Mouse (Mus musculus): ENCODE data around the gene Pigq. TPM values are rescaled to one million over a fixed set of nuclear protein-coding genes. Genes with fewer than 3 reads are reported as not detected.

Gene Pigq
- polyA plus RNA-seq, 1 experiment from 2014 or later, result 139 TPM

GRCm38 (mm10) chr17:25913186-25913876 is 31.4 kb downstream of the Pigq start:
- ATAC-seq (replicated peaks; ENCODE audit: low FRiP score) (no peak), DNase-seq (ENCODE audit: low spot score) (no peak)
- no peaks in the 10 kb centered on the region for H3K27me3 ChIP-seq (replicated peaks; ENCODE audit: control insufficient read depth, insufficient read depth, low read length)
- H3K36me3 ChIP-seq (ENCODE audit: control insufficient read depth, insufficient read depth, low read length), result 0 out of 2 replicates have a peak, but pooled peaks cover 2% of the 10 kb centered on the region
- 61% methylated on average over 14 of the region's 14 CpGs for WGBS
- no peak overlapping the region for H3K27ac ChIP-seq (ENCODE audit: low read depth, low read length)
- peaks cover 21% of the 10 kb centered on the region for H3K4me1 ChIP-seq (replicated peaks; ENCODE audit: control insufficient read depth, insufficient read depth, low read length)
- H3K4me2 ChIP-seq, result peak overlapping the region; percentile 39
- H3K9ac ChIP-seq (ENCODE audit: low read depth, low read length), result no peak overlapping the region; the same call in 1 of the 2 replicates
- H3K4me3 ChIP-seq (ENCODE audit: low read depth, low read length), result no peak overlapping the region
- no peaks in the 10 kb centered on the region for H3K9me3 ChIP-seq (ENCODE audit: control insufficient read depth, low read length)

- 0 out of 2 replicates have a peak, but pooled peaks cover 2% of the 10 kb centered on the region for H3K36me3 ChIP-seq (ENCODE audit: control insufficient read depth, insufficient read depth, low read length)
- peaks cover 16% of the 10 kb centered on the region for H3K4me1 ChIP-seq (replicated peaks; ENCODE audit: control insufficient read depth, insufficient read depth, low read length)
- no peak overlapping the region for H3K4me3 ChIP-seq (ENCODE audit: low read depth, low read length)
- 83% methylated on average over 4 of the region's 4 CpGs for WGBS
- no peak for ATAC-seq (replicated peaks; ENCODE audit: low FRiP score)
- no peak overlapping the region for H3K9ac ChIP-seq (ENCODE audit: low read depth, low read length)
- no peak overlapping the region for H3K4me2 ChIP-seq
- DNase-seq (ENCODE audit: low spot score), result no peak
- H3K27me3 ChIP-seq (replicated peaks; ENCODE audit: control insufficient read depth, insufficient read depth, low read length), result no peaks in the 10 kb centered on the region
- H3K9me3 ChIP-seq (ENCODE audit: control insufficient read depth, low read length), result no peaks in the 10 kb centered on the region
- H3K27ac ChIP-seq (ENCODE audit: low read depth, low read length), result no peak overlapping the region
Observed at GRCm38 (mm10) chr17:25911816-25912215, 32.9 kb downstream of the Pigq start.

- Histone ChIP-seq H3K9me3 (ENCODE audit: control insufficient read depth, low read length) (no peaks in the 10 kb centered on the region), H3K27ac (ENCODE audit: low read depth, low read length) (no peak overlapping the region), H3K36me3 (ENCODE audit: control insufficient read depth, insufficient read depth, low read length) (no peaks in the 10 kb centered on the region), H3K4me3 (ENCODE audit: low read depth, low read length) (no peak overlapping the region), H3K4me2 (no peak overlapping the region), H3K4me1 (replicated peaks; ENCODE audit: control insufficient read depth, insufficient read depth, low read length) (no peaks in the 10 kb centered on the region), H3K27me3 (replicated peaks; ENCODE audit: control insufficient read depth, insufficient read depth, low read length) (no peaks in the 10 kb centered on the region), H3K9ac (ENCODE audit: low read depth, low read length) (no peak overlapping the region)
- no peak for ATAC-seq (replicated peaks; ENCODE audit: low FRiP score)
- DNase-seq (ENCODE audit: low spot score), result no peak
- 85% methylated on average over 2 of the region's 2 CpGs for WGBS
Observed at GRCm38 (mm10) chr17:25907640-25908039, 37.1 kb downstream of the Pigq start.

- DNase-seq (ENCODE audit: low spot score) (no peak), ATAC-seq (replicated peaks; ENCODE audit: low FRiP score) (no peak)
- 73% methylated on average over 3 of the region's 3 CpGs for WGBS
- Histone ChIP-seq H3K9ac (ENCODE audit: low read depth, low read length) (no peak overlapping the region), H3K4me3 (ENCODE audit: low read depth, low read length) (no peak overlapping the region), H3K27me3 (replicated peaks; ENCODE audit: control insufficient read depth, insufficient read depth, low read length) (no peaks in the 10 kb centered on the region), H3K9me3 (ENCODE audit: control insufficient read depth, low read length) (no peaks in the 10 kb centered on the region), H3K27ac (ENCODE audit: low read depth, low read length) (no peak overlapping the region), H3K4me1 (replicated peaks; ENCODE audit: control insufficient read depth, insufficient read depth, low read length) (no peaks in the 10 kb centered on the region), H3K36me3 (ENCODE audit: control insufficient read depth, insufficient read depth, low read length) (peaks cover 5% of the 10 kb centered on the region), H3K4me2 (no peak overlapping the region)
Observed at GRCm38 (mm10) chr17:25903061-25903460, 41.7 kb downstream of the Pigq start.

- peaks cover 11% of the 10 kb centered on the region for H3K4me1 ChIP-seq (replicated peaks; ENCODE audit: control insufficient read depth, insufficient read depth, low read length)
- H3K27ac ChIP-seq (ENCODE audit: low read depth, low read length), result no peak overlapping the region
- no peaks in the 10 kb centered on the region for H3K27me3 ChIP-seq (replicated peaks; ENCODE audit: control insufficient read depth, insufficient read depth, low read length)
- DNase-seq (ENCODE audit: low spot score), result no peak
- 87% methylated on average over 1 of the region's 1 CpGs for WGBS
- H3K36me3 ChIP-seq (ENCODE audit: control insufficient read depth, insufficient read depth, low read length), result peaks cover 5% of the 10 kb centered on the region
- no peak overlapping the region for H3K9ac ChIP-seq (ENCODE audit: low read depth, low read length)
- H3K9me3 ChIP-seq (ENCODE audit: control insufficient read depth, low read length), result no peaks in the 10 kb centered on the region
- no peak for ATAC-seq (replicated peaks; ENCODE audit: low FRiP score)
- H3K4me3 ChIP-seq (ENCODE audit: low read depth, low read length), result no peak overlapping the region
- H3K4me2 ChIP-seq, result no peak overlapping the region
Observed at GRCm38 (mm10) chr17:25900193-25900592, 44.5 kb downstream of the Pigq start.

GRCm38 (mm10) chr17:25895891-25896290 is 48.8 kb downstream of the Pigq start:
- peaks cover 5% of the 10 kb centered on the region for H3K36me3 ChIP-seq (ENCODE audit: control insufficient read depth, insufficient read depth, low read length)
- H3K27ac ChIP-seq (ENCODE audit: low read depth, low read length), result no peak overlapping the region
- H3K9ac ChIP-seq (ENCODE audit: low read depth, low read length), result no peak overlapping the region
- H3K4me1 ChIP-seq (replicated peaks; ENCODE audit: control insufficient read depth, insufficient read depth, low read length), result peaks cover 14% of the 10 kb centered on the region
- no peak overlapping the region for H3K4me2 ChIP-seq
- H3K27me3 ChIP-seq (replicated peaks; ENCODE audit: control insufficient read depth, insufficient read depth, low read length), result no peaks in the 10 kb centered on the region
- 73% methylated on average over 12 of the region's 12 CpGs for WGBS
- H3K4me3 ChIP-seq (ENCODE audit: low read depth, low read length), result no peak overlapping the region
- no peak for ATAC-seq (replicated peaks; ENCODE audit: low FRiP score)
- H3K9me3 ChIP-seq (ENCODE audit: control insufficient read depth, low read length), result no peaks in the 10 kb centered on the region
- no peak for DNase-seq (ENCODE audit: low spot score)

GRCm38 (mm10) chr17:25895415-25895814 is 49.3 kb downstream of the Pigq start:
- no peaks in the 10 kb centered on the region for H3K9me3 ChIP-seq (ENCODE audit: control insufficient read depth, low read length)
- ATAC-seq (replicated peaks; ENCODE audit: low FRiP score) (no peak), DNase-seq (ENCODE audit: low spot score) (no peak)
- no peak overlapping the region for H3K4me3 ChIP-seq (ENCODE audit: low read depth, low read length)
- H3K36me3 ChIP-seq (ENCODE audit: control insufficient read depth, insufficient read depth, low read length), result no peaks in the 10 kb centered on the region
- peaks cover 14% of the 10 kb centered on the region for H3K4me1 ChIP-seq (replicated peaks; ENCODE audit: control insufficient read depth, insufficient read depth, low read length)
- H3K9ac ChIP-seq (ENCODE audit: low read depth, low read length), result no peak overlapping the region
- 34% methylated on average over 2 of the region's 2 CpGs for WGBS
- H3K27me3 ChIP-seq (replicated peaks; ENCODE audit: control insufficient read depth, insufficient read depth, low read length), result no peaks in the 10 kb centered on the region
- no peak overlapping the region for H3K4me2 ChIP-seq
- no peak overlapping the region for H3K27ac ChIP-seq (ENCODE audit: low read depth, low read length)

- WGBS, result 32% methylated on average over 2 of the region's 2 CpGs
- no peak overlapping the region for H3K4me2 ChIP-seq
- H3K27me3 ChIP-seq (replicated peaks; ENCODE audit: control insufficient read depth, insufficient read depth, low read length), result no peaks in the 10 kb centered on the region
- H3K27ac ChIP-seq (ENCODE audit: low read depth, low read length), result no peak overlapping the region
- H3K4me3 ChIP-seq (ENCODE audit: low read depth, low read length), result no peak overlapping the region
- no peaks in the 10 kb centered on the region for H3K9me3 ChIP-seq (ENCODE audit: control insufficient read depth, low read length)
- no peaks in the 10 kb centered on the region for H3K36me3 ChIP-seq (ENCODE audit: control insufficient read depth, insufficient read depth, low read length)
- H3K4me1 ChIP-seq (replicated peaks; ENCODE audit: control insufficient read depth, insufficient read depth, low read length), result peaks cover 14% of the 10 kb centered on the region
- no peak overlapping the region for H3K9ac ChIP-seq (ENCODE audit: low read depth, low read length)
- DNase-seq (ENCODE audit: low spot score) (no peak), ATAC-seq (replicated peaks; ENCODE audit: low FRiP score) (peak; percentile 68; the same call in 1 of the 2 replicates)
Observed at GRCm38 (mm10) chr17:25893975-25894617, 50.6 kb downstream of the Pigq start.

- no peak for ATAC-seq (replicated peaks; ENCODE audit: low FRiP score)
- Histone ChIP-seq H3K27me3 (replicated peaks; ENCODE audit: control insufficient read depth, insufficient read depth, low read length) (no peaks in the 10 kb centered on the region), H3K27ac (ENCODE audit: low read depth, low read length) (no peak overlapping the region), H3K9ac (ENCODE audit: low read depth, low read length) (no peak overlapping the region), H3K4me3 (ENCODE audit: low read depth, low read length) (no peak overlapping the region), H3K4me2 (no peak overlapping the region), H3K4me1 (replicated peaks; ENCODE audit: control insufficient read depth, insufficient read depth, low read length) (no peaks in the 10 kb centered on the region), H3K36me3 (ENCODE audit: control insufficient read depth, insufficient read depth, low read length) (peaks cover 7% of the 10 kb centered on the region), H3K9me3 (ENCODE audit: control insufficient read depth, low read length) (no peaks in the 10 kb centered on the region)
- 82% methylated on average over 3 of the region's 3 CpGs for WGBS
- no peak for DNase-seq (ENCODE audit: low spot score)
Observed at GRCm38 (mm10) chr17:25888837-25889236, 55.9 kb downstream of the Pigq start.

Measured in liver, embryonic 11.5 days (tissue).